Mouse (Mus musculus): ENCODE measurements around the gene Zscan25. TPM values are rescaled to one million over a fixed set of nuclear protein-coding genes. Genes with fewer than 3 reads are reported as not detected.

Gene Zscan25
- 5.4 and 6.1 TPM in 2 replicates for polyA plus RNA-seq (2012; rRNA removed)

DNA sequence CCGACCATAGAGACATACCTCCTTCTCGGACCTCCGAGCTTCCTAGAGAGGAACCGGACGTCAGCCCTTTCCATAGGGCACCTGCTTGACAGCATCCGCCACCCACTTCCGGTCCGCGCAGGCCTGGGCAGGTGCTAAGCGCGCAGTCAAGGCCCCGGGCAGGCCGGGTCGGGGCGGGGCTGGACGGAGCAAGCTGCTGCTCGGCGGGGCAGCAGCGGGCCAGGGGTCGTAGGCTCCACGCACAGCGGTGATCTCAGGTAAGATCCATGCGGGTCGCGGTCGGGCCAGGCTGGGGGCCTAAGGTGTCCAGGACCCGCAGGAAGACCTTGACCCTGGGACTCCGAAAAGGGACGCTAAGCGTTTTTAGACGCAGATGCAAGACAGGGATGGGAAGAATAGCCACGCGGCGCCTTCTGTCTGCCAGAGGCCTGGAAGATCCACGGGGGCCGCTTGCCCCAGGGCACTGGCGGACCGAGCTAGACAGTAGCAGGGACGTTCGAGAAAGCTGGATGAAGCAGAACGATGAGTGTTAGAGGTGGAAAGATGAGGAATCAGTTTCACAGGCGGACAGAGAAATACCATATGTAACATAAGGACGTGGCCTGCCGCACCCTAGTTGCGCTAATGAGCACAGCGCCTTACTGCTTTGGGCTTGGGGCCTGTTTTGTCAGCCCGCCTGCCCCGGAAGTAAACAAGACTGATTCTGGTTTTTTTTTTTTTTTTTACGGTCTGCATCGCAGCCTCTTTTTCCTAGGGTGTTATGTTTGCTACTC is at the start of gene Zscan25:
TSS of gene Zscan25 (plus strand) at position 130 of the 773 bp plus-strand sequence.

DNA sequence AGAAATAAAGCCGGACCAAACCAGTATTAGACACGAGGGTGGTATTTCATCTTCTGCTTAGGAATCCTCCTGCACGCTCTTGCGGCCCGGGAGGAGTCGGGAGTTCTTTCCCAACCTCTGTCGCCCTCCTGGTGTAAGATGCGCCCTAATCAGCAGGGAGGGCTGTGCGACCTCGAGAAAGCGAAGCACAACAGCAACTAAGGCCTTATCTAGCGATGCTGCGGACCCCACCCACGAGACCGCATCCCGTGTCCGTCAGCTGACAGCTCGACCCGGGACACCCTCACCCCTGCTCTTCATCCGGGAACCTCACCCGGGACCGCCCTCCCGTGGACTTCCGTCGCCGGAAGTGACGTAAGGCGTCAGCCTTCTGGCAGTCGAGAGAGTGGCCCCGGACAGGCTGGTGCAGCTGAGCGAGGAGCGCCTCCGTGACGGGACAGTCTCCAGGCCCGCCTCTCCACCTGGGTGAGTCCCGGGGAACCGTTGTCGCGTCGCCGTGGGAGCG is 48.9 kb upstream of the Zscan25 start, which contains the start of gene Zfp655:
TSS of gene Zfp655 (plus strand) at position 349 of the 505 bp plus-strand sequence.

Other genes starting within 250 kb of the Zscan25 start
- not detected in 2 replicates for gene Gm4871, start 247.7 kb upstream of the Zscan25 start, polyA plus RNA-seq (2012; rRNA removed)
- not detected in 2 replicates for gene 1700018F24Rik, start 237.5 kb upstream of the Zscan25 start, polyA plus RNA-seq (2012; rRNA removed)
- gene Arpc1a, start 196.7 kb upstream of the Zscan25 start, polyA plus RNA-seq (2012; rRNA removed), result 44.3 and 48.9 TPM in 2 replicates
- gene Kpna7, start 196.5 kb upstream of the Zscan25 start, polyA plus RNA-seq (2012; rRNA removed), result 0.15 TPM in 1 of 2 replicates, not detected in the other
- 304 and 321 TPM in 2 replicates for gene Arpc1b, start 166.3 kb upstream of the Zscan25 start, polyA plus RNA-seq (2012; rRNA removed)
- 12.1 and 13.0 TPM in 2 replicates for gene Pdap1, start 140.3 kb upstream of the Zscan25 start, polyA plus RNA-seq (2012; rRNA removed)
- 23.2 and 25.2 TPM in 2 replicates for gene Bud31, start 140.1 kb upstream of the Zscan25 start, polyA plus RNA-seq (2012; rRNA removed)
- 3.8 and 4.2 TPM in 2 replicates for gene Ptcd1, start 113.4 kb upstream of the Zscan25 start, polyA plus RNA-seq (2012; rRNA removed)
- 11.0 and 11.7 TPM in 2 replicates for gene Cpsf4, start 113.3 kb upstream of the Zscan25 start, polyA plus RNA-seq (2012; rRNA removed)
- gene Atp5j2, start 88.4 kb upstream of the Zscan25 start, polyA plus RNA-seq (2012; rRNA removed), result 46.2 and 49.2 TPM in 2 replicates
- gene Zkscan14, start 78.6 kb upstream of the Zscan25 start, polyA plus RNA-seq (2012; rRNA removed), result 0.90 and 0.97 TPM in 2 replicates
- 0.91 and 1.6 TPM in 2 replicates for gene Zkscan5, start 75.9 kb upstream of the Zscan25 start, polyA plus RNA-seq (2012; rRNA removed)
- 1.9 and 3.0 TPM in 2 replicates for gene Zfp655, start 48.8 kb upstream of the Zscan25 start, polyA plus RNA-seq (2012; rRNA removed)
- gene Cyp3a57, start 64.8 kb downstream of the Zscan25 start, polyA plus RNA-seq (2012; rRNA removed), result not detected in 2 replicates
- not detected in 2 replicates for gene Cyp3a16, start 189.2 kb downstream of the Zscan25 start, polyA plus RNA-seq (2012; rRNA removed)